Mouse (Mus musculus) intestine, postnatal 0 days (tissue): ENCODE measurements at regions not wholly inside any gene's neighbourhood (a gene's known extent, or its start where the extent isn't known, plus 50 kb on each side); places are given as distances from the start of the nearest gene placed in this dataset.

Experiments
- ATAC-seq: fragments of 200-750 bp; cut with Nextera tagmentation; 2 replicates; pipeline ENCODE4 v1.8.0; 2017; ENCODE audit warnings: mild to moderate bottlenecking, moderate TSS enrichment, moderate library complexity
- H3K27ac ChIP-seq: fragments of 300-500 bp; sonication (generic); 2 replicates; pipeline ENCODE4 v1.5.1; 2014; ENCODE audit warnings: mild to moderate bottlenecking, low read depth, low read length, moderate library complexity
- H3K27me3 ChIP-seq: fragments of 300-500 bp; sonication (generic); replicated peaks from 2 replicates; pipeline ENCODE4 v1.6.1; 2014; ENCODE audit warnings: low read length, mixed read lengths; ENCODE audit not compliant: control insufficient read depth, insufficient read depth
- H3K36me3 ChIP-seq: fragments of 300-500 bp; sonication (generic); 2 replicates; pipeline ENCODE4 v1.6.1; 2014; ENCODE audit warnings: mild to moderate bottlenecking, moderate library complexity; ENCODE audit not compliant: control insufficient read depth, insufficient read depth
- H3K4me1 ChIP-seq: fragments of 300-500 bp; sonication (generic); replicated peaks from 2 replicates; pipeline ENCODE4 v1.6.1; 2014; ENCODE audit warnings: antibody characterized with exemption, low read length, mixed read lengths; ENCODE audit not compliant: control insufficient read depth, insufficient read depth
- H3K4me2 ChIP-seq: fragments of 300-500 bp; sonication (generic); replicated peaks from 2 replicates; pipeline ENCODE4 v1.6.1; 2014; ENCODE audit warnings: low read depth, mild to moderate bottlenecking, moderate library complexity
- H3K4me3 ChIP-seq: fragments of 300-500 bp; sonication (generic); 2 replicates; pipeline ENCODE4 v1.5.1; 2014; ENCODE audit warnings: low read depth, low read length
- H3K9ac ChIP-seq: fragments of 300-500 bp; sonication (generic); 2 replicates; pipeline ENCODE4 v1.6.1; 2014; ENCODE audit warnings: mild to moderate bottlenecking, low read depth, low read length
- H3K9me3 ChIP-seq: fragments of 300-500 bp; sonication (generic); 2 replicates; pipeline ENCODE4 v1.6.1; 2016; ENCODE audit warnings: mixed run types; ENCODE audit not compliant: control insufficient read depth
- CTCF ChIP-seq: sonication (generic); IDR thresholded peaks from 2 replicates; pipeline ENCODE4 v1.5.1; 2016; ENCODE audit warnings: low read depth, mild to moderate bottlenecking, control low read depth, antibody characterized with exemption, moderate library complexity
- WGBS: fragments of 180-500 bp; shearing (Covaris S2); extraction: QIAGEN DNeasy Blood & Tissue Kit; methylation state at CpG from one replicate; pipeline ENCODE4 v1.1.7; 2014; 5-methylcytosine and 5-hydroxymethylcytosine counted together

GRCm38 (mm10) chr7:117285206-117285605 lies 95.6 kb upstream of the Xylt1 start:
- Histone ChIP-seq H3K36me3 (no peaks in the 10 kb centered on the region), H3K4me2 (no peak overlapping the region), H3K4me3 (no peak overlapping the region), H3K27me3 (no peaks in the 10 kb centered on the region), H3K4me1 (no peaks in the 10 kb centered on the region), H3K9me3 (no peaks in the 10 kb centered on the region), H3K9ac (no peak overlapping the region), H3K27ac (no peak overlapping the region)
- no peak for TF ChIP-seq CTCF
- WGBS: 74% methylated on average over 3 of the region's 3 CpGs
- no peak for ATAC-seq

DNA sequence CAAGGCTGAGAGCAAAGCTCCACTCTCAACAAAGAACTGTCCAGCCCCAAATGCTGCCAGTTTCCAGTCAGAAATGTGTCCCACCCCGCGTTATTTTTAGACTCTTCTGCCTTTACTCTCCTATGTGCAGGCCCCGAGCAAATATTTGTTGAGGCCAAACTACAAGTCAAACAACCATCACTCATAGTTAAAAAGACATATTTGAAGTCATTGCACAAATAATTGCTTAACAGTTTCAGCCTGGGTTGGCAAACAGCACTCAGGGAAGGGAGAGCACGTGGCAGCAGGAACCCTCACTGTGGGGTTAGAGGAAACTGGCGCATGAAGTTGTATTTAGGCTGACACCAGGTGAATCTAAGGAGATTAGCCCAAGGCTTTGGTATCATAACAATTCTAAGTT lies 94.8 kb upstream of the Xylt1 start:
- Histone ChIP-seq H3K9ac (no peak overlapping the region), H3K27me3 (no peaks in the 10 kb centered on the region), H3K4me2 (no peak overlapping the region), H3K36me3 (no peaks in the 10 kb centered on the region), H3K4me3 (no peak overlapping the region), H3K9me3 (no peaks in the 10 kb centered on the region), H3K27ac (no peak overlapping the region), H3K4me1 (no peaks in the 10 kb centered on the region)
- WGBS: 25% methylated on average over 5 of the region's 5 CpGs
- ATAC-seq: no peak
- no peak for TF ChIP-seq CTCF

DNA sequence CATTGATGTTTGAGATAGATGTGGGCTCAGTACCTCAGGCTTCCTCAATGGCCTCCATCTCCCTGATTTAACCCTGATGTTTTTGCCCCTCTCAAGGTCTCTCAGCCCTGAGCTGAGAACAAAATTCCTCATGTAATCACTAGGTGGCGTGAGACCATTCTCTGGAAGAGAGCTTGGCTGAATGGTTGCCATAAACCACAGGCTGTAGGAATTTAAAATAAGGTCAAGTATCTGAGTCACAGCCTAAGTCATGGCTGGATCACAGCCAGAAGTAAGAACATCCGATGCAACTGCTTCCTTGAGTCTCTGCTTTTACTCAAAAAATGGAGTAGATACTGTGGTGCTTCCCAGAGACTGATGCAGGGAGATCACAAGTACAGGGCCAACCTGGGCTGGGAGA lies 77.1 kb upstream of the Xylt1 start:
- no peak for ATAC-seq

DNA sequence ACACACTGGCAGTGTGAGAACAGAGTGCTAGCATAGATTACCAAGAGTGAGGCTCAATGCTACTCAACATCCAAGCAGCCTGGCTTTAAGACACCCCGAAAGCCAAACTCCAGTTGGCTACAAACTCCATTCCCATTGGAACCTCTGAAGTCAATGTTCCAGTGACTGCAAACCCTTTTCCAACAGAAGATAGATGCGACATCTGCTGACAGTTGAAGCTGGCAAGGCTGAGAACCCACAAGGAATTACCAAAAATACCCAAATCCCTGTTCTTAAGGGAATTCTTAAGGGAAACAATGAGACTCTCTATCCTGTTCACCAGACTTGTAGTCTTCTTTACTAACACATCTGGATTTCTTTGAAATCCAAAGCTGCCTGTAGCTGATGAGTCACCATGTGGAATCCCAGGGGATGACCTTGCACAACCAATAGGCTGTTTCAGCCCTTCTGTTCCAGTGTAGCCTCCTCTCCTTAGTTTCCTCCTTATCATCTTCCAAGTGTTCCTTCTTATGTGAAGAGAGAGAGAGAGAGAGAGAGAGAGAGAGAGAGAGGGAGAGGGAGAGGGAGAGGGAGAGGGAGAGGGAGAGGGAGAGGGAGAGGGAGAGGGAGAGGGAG lies 70.1 kb upstream of the Xylt1 start:
- WGBS: 88% methylated on average over 2 of the region's 2 CpGs
- no peaks in the 10 kb centered on the region for H3K36me3 ChIP-seq
- no peak overlapping the region for H3K27ac ChIP-seq
- no peak overlapping the region for H3K4me2 ChIP-seq
- no peaks in the 10 kb centered on the region for H3K4me1 ChIP-seq
- no peaks in the 10 kb centered on the region for H3K9me3 ChIP-seq
- no peak for TF ChIP-seq CTCF
- H3K9ac ChIP-seq: no peak overlapping the region
- no peak for ATAC-seq
- no peaks in the 10 kb centered on the region for H3K27me3 ChIP-seq
- no peak overlapping the region for H3K4me3 ChIP-seq

More for the DNA sequence above, 77.1 kb upstream of the Xylt1 start:
- Histone ChIP-seq H3K9ac (no peak overlapping the region), H3K27me3 (no peaks in the 10 kb centered on the region), H3K36me3 (no peaks in the 10 kb centered on the region), H3K27ac (no peak overlapping the region), H3K9me3 (no peaks in the 10 kb centered on the region), H3K4me3 (no peak overlapping the region), H3K4me1 (no peaks in the 10 kb centered on the region), H3K4me2 (no peak overlapping the region)
- peak; percentile 67 for TF ChIP-seq CTCF
- 42% methylated on average over 2 of the region's 2 CpGs for whole genome bisulfite sequencing

DNA sequence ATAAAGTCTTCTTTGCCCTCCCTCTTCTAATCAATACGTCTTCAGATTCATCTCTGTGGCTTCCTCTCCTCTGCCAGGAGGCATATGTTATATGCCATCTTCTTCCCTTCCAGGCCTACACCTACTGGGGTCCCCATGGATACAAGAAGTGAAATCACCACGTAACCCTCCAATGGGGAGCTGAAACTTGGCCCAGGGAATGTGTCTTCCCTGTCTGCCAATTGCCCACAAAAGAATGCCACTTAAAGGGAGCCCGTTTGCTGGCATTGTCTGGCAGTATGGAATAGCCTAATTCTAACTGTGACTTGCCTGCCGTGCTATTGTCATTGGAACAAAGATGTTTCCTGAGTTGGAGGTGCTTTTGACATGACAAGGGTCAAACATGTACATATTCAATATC lies 69.5 kb upstream of the Xylt1 start:
- Histone ChIP-seq H3K27me3 (no peaks in the 10 kb centered on the region), H3K9me3 (no peaks in the 10 kb centered on the region), H3K27ac (no peak overlapping the region), H3K9ac (no peak overlapping the region), H3K36me3 (no peaks in the 10 kb centered on the region), H3K4me1 (no peaks in the 10 kb centered on the region), H3K4me3 (no peak overlapping the region), H3K4me2 (no peak overlapping the region)
- WGBS: 73% methylated on average over 4 of the region's 4 CpGs
- no peak for TF ChIP-seq CTCF
- ATAC-seq: no peak

GRCm38 (mm10) chr7:117316126-117316805 lies 64.5 kb upstream of the Xylt1 start:
- H3K4me1 ChIP-seq: no peaks in the 10 kb centered on the region
- no peaks in the 10 kb centered on the region for H3K27me3 ChIP-seq
- no peaks in the 10 kb centered on the region for H3K36me3 ChIP-seq
- no peak overlapping the region for H3K4me2 ChIP-seq
- WGBS: 78% methylated on average over 5 of the region's 5 CpGs
- no peak overlapping the region for H3K27ac ChIP-seq
- TF ChIP-seq CTCF: no peak
- H3K4me3 ChIP-seq: no peak overlapping the region
- H3K9me3 ChIP-seq: no peaks in the 10 kb centered on the region
- no peak overlapping the region for H3K9ac ChIP-seq
- ATAC-seq: no peak
